Mouse (Mus musculus): ENCODE results near the gene C130026I21Rik. TPM values are rescaled to one million over a fixed set of nuclear protein-coding genes. Genes with fewer than 3 reads are reported as not detected.

The C130026I21Rik gene
- total RNA-seq, 2 experiments from 2014 or later, result 0.81 TPM; not detected in 1

Small RNA genes within 50 kb of the gene (microRNA-seq; reads per million reads assigned to microRNA genes)
- 0 reads per million in 2 experiments for gene Gm27907

Other genes with a start within 250 kb of the C130026I21Rik start
- gene Gm10553, start 170.4 kb downstream of the C130026I21Rik start, total RNA-seq (2021), result not detected
- under 1 TPM; 0.45 to 0.65 TPM for gene A530032D15Rik, start 160.7 kb downstream of the C130026I21Rik start, total RNA-seq (2021)